Mouse (Mus musculus): ENCODE data around the gene Slc6a3.

GRCm38 (mm10) chr13:73603522-73604155 lies 67.1 kb downstream of the Slc6a3 start, which contains the start of gene Clptm1l:
- no peak for TF ChIP-seq CTCF (IDR thresholded peaks at IDR 0.05; ENCODE audit: low read depth)
- TF ChIP-seq EP300 (optimal IDR thresholded peaks at IDR 0.05) = no peak
